Mouse (Mus musculus) induced T-regulatory cell, adult 2 months (primary cell): ENCODE measurements around the gene Rsph9.
A peak's percentile ranks its signal among the peaks of the same experiment; 100 is the strongest.

Experiments used
- DNase-seq: peaks from one replicate; pipeline ENCODE4 v3.0.0-alpha.2; 2012; ENCODE audit warnings: low read depth

Gene Rsph9

GRCm38 (mm10) chr17:46139872-46140271, 4.1 kb downstream of the Rsph9 start:
- no peak for DNase-seq

DNA sequence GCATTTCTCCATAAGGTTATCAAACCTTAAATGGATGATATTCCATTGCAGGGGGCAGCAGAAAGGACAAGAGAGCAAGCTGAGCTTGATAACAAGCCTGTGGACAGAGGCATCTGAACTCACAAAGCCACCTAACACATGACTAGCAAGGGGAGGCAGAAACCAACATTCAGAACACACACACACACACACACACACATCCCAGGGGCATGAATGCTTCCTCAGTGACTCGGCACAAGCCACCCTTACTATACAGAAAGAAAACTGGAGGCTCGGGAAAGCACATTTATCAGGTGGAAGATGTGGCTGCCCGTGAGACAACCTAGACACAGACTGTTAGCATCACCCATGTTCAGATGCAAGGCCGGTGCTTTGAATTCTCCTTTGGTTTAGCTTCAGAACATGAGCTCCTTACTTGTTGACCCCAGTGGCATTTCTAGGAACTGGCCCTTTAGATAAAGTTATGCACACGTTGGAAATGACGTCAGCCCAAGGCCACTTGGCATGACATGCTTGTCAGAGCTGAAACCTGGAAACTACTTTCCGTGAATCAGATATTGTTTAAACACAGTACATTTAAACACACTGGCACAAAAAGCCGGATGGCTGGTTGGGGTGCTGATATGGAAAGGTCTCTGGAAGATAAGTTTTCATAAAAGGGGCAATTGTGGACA, 5.3 kb downstream of the Rsph9 start:
- no peak for DNase-seq

DNA sequence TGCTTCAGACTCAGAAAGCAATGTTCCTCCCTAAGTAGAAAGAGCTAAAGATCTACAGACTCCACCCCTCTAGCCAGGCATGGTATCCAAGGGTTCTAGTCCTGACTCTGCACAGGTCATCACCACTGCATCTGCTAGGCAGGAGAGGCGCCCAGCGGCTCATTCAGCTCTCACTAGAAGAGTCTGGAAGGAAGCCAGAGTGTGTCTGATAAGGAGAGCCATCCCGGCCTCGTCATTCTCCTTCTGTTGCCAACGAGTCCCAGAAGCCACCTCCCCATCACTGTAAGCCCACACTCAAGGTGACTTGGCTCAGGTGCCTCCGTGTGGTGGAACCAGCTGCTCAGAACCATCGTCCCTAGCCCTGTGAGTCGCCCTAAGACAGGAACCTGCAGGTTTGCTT, 11.2 kb downstream of the Rsph9 start:
- no peak for DNase-seq

DNA sequence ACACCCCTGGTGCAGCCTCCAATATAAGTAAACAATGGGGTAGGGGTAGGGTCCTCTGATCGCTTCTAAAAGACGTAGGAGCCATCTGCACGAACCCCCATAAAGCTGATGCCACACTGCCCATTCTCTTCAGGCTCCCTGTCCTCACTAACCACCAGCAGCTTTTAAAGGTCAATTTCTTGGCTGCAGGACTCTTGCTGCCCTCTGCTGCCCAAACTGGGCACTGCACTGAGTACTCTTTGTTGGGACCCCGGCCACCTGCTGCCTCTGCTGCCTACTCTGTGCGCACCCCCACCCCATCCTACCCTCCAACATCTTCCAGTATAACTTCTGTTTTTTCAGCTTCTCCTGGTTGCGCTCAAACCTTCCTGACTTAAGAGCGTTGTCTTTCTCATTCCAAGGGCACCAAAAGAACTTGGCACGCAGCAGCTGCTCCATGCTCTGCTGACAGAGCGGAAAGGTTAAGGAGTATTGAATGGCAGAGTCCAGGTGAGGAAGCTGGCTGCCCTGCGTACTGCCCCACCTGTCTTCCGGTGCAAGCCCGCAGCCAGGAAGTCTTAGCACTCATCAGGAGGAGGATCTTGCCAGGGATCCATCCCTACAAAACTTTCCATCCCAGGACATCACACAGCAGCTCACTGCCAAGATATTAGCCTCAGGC, 11.8 kb downstream of the Rsph9 start:
- DNase-seq, result peak; percentile 69

DNA sequence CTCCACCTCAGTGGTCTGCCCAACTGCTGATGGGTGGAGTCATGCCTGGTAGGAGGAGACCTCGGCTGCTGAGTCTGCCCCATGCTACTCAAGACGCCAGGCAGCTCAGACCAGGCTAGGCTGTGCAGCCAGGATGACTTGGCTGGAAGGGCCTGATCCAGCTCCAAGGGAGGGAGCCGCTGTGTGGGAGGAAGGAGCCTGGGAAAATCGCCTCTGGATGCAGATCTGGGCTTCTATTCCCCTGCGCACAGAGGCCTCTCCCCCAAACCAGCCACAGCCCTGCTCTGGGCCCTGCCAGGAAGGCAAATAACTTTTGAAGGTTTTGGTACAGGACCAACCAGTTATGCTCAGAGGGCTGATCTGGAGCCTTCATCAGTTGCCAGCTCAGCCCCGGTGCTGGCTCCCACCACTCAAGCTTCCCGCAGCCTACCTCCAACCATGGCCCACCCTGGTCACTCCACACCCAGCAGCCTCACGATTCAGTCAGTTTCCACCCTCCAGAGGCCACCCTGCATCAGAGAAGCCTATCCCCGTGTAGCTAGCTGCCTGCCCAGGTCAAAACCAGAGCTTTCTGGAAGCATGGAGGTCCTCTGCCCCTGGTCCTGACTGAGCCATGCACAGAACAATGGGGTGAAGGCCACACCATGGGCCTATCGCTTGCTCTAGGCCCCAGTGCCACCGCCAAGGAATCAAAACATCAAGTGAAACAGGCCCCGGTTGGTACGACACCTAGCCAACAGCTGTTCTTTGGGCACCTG, 14.1 kb downstream of the Rsph9 start:
- no peak for DNase-seq

GRCm38 (mm10) chr17:46127814-46128493, 16.1 kb downstream of the Rsph9 start:
- no peak for DNase-seq

DNA sequence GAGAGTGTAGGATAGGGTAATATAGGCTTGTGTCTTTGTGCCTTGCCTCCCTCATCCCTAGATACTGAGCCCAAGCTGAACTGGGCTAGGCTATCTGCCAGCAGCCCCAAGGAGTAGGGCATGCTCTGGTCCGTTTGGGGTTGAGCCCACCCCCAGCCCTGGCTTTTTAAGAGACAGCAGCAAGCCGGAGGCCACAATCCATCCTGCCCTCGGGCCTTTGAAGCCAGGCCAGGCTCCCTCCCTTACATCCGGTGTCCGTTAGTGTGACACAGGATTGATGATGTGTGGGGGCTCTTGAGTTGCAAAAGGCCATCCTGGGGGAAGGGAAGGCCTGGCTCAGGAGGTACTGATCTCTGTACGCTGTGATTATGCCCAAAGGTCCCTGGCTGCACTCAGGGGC, 17.4 kb downstream of the Rsph9 start:
- no peak for DNase-seq

- no peak for DNase-seq
Measured at GRCm38 (mm10) chr17:46123953-46124700, 19.9 kb downstream of the Rsph9 start.

- no peak for DNase-seq
Measured at GRCm38 (mm10) chr17:46123285-46123684, 20.7 kb downstream of the Rsph9 start.

- DNase-seq, result no peak
Measured at GRCm38 (mm10) chr17:46122791-46123190, 21.2 kb downstream of the Rsph9 start.

- DNase-seq, result no peak
Measured at GRCm38 (mm10) chr17:46119641-46120040, 24.4 kb downstream of the Rsph9 start.

DNA sequence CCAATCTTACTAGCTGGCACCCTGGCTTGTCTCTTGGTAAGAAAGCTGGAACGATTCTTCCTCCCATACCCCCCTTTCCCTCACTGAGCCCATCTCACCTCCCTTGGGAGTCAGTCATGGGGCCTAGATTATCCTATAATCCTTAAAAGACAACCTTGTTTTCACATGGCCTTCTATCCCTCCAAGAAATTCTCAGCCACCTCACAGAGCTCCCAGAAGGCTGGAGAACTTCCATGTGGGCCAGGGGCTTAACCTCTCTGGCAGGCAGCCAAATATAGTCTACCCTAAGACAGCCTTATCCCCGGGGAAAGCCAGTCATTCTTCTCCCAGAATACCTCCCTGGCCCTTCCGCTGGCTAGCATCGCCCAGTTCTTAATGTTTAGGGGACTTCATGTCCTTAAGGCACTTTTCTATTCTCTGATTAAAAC, 25.6 kb downstream of the Rsph9 start:
- DNase-seq, result no peak

- no peak for DNase-seq
Measured at GRCm38 (mm10) chr17:46117623-46118422, 26.2 kb downstream of the Rsph9 start.

- DNase-seq, result no peak
Measured at GRCm38 (mm10) chr17:46116881-46117280, 27.1 kb downstream of the Rsph9 start.

- no peak for DNase-seq
Measured at GRCm38 (mm10) chr17:46116138-46116537, 27.9 kb downstream of the Rsph9 start.

- no peak for DNase-seq
Measured at GRCm38 (mm10) chr17:46115489-46115888, 28.5 kb downstream of the Rsph9 start.

DNA sequence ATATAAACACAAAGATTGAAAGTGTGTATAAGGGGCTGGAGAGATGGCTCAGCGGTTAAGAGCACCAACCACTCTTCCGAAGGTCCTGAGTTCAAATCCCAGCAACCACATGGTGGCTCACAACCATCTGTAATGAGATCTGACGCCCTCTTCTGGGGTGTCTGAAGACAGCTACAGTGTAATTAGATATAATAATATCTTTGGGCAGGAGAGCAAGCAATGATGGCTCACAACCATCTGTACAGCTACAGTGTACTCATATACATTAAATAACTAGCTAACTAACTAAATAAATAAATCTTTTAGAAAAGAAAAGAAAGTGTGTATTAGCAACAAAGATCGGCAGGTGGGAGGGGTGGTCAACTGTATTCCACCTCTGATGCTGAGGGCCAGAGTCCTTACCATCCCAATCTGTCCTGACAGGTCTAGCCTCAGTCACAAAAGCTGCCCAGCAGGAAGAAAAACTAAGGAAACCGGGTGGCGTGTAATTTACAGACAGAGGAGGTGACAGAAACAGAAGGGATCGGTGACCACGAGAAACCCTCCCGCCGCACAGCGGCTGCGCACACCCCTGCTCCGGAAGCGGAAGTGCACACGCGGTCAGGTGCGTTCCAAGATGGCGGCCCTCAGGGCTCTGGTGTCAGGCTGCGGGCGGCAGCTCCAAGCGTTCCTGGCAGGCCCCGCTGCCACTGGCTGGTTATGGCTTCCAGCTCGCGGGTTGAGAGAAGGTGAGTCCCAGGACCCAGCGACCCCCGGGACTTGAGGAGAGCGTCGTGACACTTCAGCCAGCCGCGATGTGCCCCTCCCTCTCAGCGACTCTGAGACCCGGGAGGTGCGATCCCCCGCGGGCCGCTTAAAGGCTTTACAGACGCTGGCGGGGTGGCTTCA, 33.4 kb downstream of the Rsph9 start, which contains the start of gene Mrps18a:
TSS of gene Mrps18a (plus strand) at position 585 of the 888 bp plus-strand sequence.
- DNase-seq, result peak; percentile 90

DNA sequence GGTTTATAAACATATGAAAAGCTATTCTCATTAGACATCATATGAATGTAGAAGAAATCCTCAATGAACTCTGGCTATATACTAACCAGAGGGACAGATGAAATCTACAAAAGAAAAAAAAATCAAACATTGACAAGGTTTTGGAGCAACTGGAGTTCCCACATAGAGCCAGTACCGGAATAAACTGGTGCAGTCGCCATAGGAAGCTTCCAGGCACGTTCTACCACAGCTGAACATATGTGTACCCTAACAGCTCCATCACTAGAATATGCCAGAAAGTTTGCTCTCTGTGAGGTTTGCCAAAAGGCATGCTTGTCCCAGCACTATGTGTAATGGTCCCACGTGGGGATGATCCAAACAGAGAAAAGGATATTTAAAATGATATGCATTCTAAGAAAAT, 35.7 kb downstream of the Rsph9 start:
- no peak for DNase-seq

- DNase-seq, result no peak
Measured at GRCm38 (mm10) chr17:46104487-46104886, 39.5 kb downstream of the Rsph9 start.
